Mouse (Mus musculus): ENCODE data around the gene 1600002K03Rik. TPM values are rescaled to one million over a fixed set of nuclear protein-coding genes. Genes with fewer than 3 reads are reported as not detected.

1600002K03Rik gene
- polyA plus RNA-seq, 1 experiment from 2014 or later: 10.3 TPM

- Histone ChIP-seq H3K4me3 (ENCODE audit: low read length) (peak overlapping the region; percentile 89), H3K36me3 (ENCODE audit: control insufficient read depth, insufficient read depth, low read length) (peaks cover 29% of the 10 kb centered on the region), H3K27me3 (ENCODE audit: control insufficient read depth, insufficient read depth, low read length) (no peaks in the 10 kb centered on the region), H3K9me3 (ENCODE audit: control insufficient read depth, low read length) (no peaks in the 10 kb centered on the region), H3K9ac (ENCODE audit: low read depth, low read length) (peak overlapping the region; percentile 99), H3K27ac (ENCODE audit: low read depth, low read length) (0 out of 2 replicates have a peak overlapping the region, but pooled peaks have one; percentile 99), H3K4me2 (replicated peaks; ENCODE audit: low read depth, low read length) (peak overlapping the region; percentile 58), H3K4me1 (ENCODE audit: control insufficient read depth, insufficient read depth, low read length) (peaks cover 47% of the 10 kb centered on the region)
- ATAC-seq (ENCODE audit: low FRiP score, low TSS enrichment): no peak
- 68% methylated on average over 1 of the region's 1 CpGs for WGBS
Measured at GRCm38 (mm10) chr10:80169070-80169469, 3.7 kb upstream of the 1600002K03Rik start.

- WGBS: 90% methylated on average over 7 of the region's 7 CpGs
- Histone ChIP-seq H3K4me3 (ENCODE audit: low read length) (no peak overlapping the region), H3K27me3 (ENCODE audit: control insufficient read depth, insufficient read depth, low read length) (no peaks in the 10 kb centered on the region), H3K4me2 (replicated peaks; ENCODE audit: low read depth, low read length) (no peak overlapping the region), H3K4me1 (ENCODE audit: control insufficient read depth, insufficient read depth, low read length) (peaks cover 41% of the 10 kb centered on the region), H3K36me3 (ENCODE audit: control insufficient read depth, insufficient read depth, low read length) (peaks cover 31% of the 10 kb centered on the region), H3K9me3 (ENCODE audit: control insufficient read depth, low read length) (no peaks in the 10 kb centered on the region), H3K27ac (ENCODE audit: low read depth, low read length) (no peak overlapping the region), H3K9ac (ENCODE audit: low read depth, low read length) (no peak overlapping the region)
- no peak for ATAC-seq (ENCODE audit: low FRiP score, low TSS enrichment)
Measured at GRCm38 (mm10) chr10:80169651-80170050, 3.1 kb upstream of the 1600002K03Rik start.

- Histone ChIP-seq H3K27ac (ENCODE audit: low read depth, low read length) (no peak overlapping the region), H3K4me2 (replicated peaks; ENCODE audit: low read depth, low read length) (no peak overlapping the region), H3K4me3 (ENCODE audit: low read length) (no peak overlapping the region), H3K27me3 (ENCODE audit: control insufficient read depth, insufficient read depth, low read length) (no peaks in the 10 kb centered on the region), H3K9ac (ENCODE audit: low read depth, low read length) (no peak overlapping the region), H3K4me1 (ENCODE audit: control insufficient read depth, insufficient read depth, low read length) (peaks cover 40% of the 10 kb centered on the region), H3K9me3 (ENCODE audit: control insufficient read depth, low read length) (no peaks in the 10 kb centered on the region), H3K36me3 (ENCODE audit: control insufficient read depth, insufficient read depth, low read length) (peaks cover 33% of the 10 kb centered on the region)
- ATAC-seq (ENCODE audit: low FRiP score, low TSS enrichment): no peak
- 95% methylated on average over 16 of the region's 16 CpGs for WGBS
Measured at GRCm38 (mm10) chr10:80170052-80170451, 2.7 kb upstream of the 1600002K03Rik start.

- peaks cover 35% of the 10 kb centered on the region for H3K4me1 ChIP-seq (ENCODE audit: control insufficient read depth, insufficient read depth, low read length)
- 78% methylated on average over 19 of the region's 19 CpGs for WGBS
- no peak for ATAC-seq (ENCODE audit: low FRiP score, low TSS enrichment)
- no peak overlapping the region for H3K27ac ChIP-seq (ENCODE audit: low read depth, low read length)
- H3K9me3 ChIP-seq (ENCODE audit: control insufficient read depth, low read length): no peaks in the 10 kb centered on the region
- H3K4me3 ChIP-seq (ENCODE audit: low read length): peak overlapping the region; percentile 7; the same call in 1 of the 2 replicates
- no peak overlapping the region for H3K4me2 ChIP-seq (replicated peaks; ENCODE audit: low read depth, low read length)
- peaks cover 33% of the 10 kb centered on the region for H3K36me3 ChIP-seq (ENCODE audit: control insufficient read depth, insufficient read depth, low read length)
- H3K27me3 ChIP-seq (ENCODE audit: control insufficient read depth, insufficient read depth, low read length): no peaks in the 10 kb centered on the region
- no peak overlapping the region for H3K9ac ChIP-seq (ENCODE audit: low read depth, low read length)
Measured at GRCm38 (mm10) chr10:80170601-80171021, 2.1 kb upstream of the 1600002K03Rik start.

- Histone ChIP-seq H3K27ac (ENCODE audit: low read depth, low read length) (no peak overlapping the region), H3K9ac (ENCODE audit: low read depth, low read length) (no peak overlapping the region), H3K36me3 (ENCODE audit: control insufficient read depth, insufficient read depth, low read length) (peaks cover 33% of the 10 kb centered on the region), H3K27me3 (ENCODE audit: control insufficient read depth, insufficient read depth, low read length) (no peaks in the 10 kb centered on the region), H3K4me3 (ENCODE audit: low read length) (0 out of 2 replicates have a peak overlapping the region, but pooled peaks have one; percentile 7), H3K4me1 (ENCODE audit: control insufficient read depth, insufficient read depth, low read length) (peaks cover 32% of the 10 kb centered on the region), H3K4me2 (replicated peaks; ENCODE audit: low read depth, low read length) (no peak overlapping the region), H3K9me3 (ENCODE audit: control insufficient read depth, low read length) (no peaks in the 10 kb centered on the region)
- WGBS: 91% methylated on average over 15 of the region's 15 CpGs
- no peak for ATAC-seq (ENCODE audit: low FRiP score, low TSS enrichment)
Measured at GRCm38 (mm10) chr10:80171252-80171651, 1.5 kb upstream of the 1600002K03Rik start.

GRCm38 (mm10) chr10:80171760-80172526 lies 801 bp upstream of the 1600002K03Rik start:
- no peak for ATAC-seq (ENCODE audit: low FRiP score, low TSS enrichment)
- 81% methylated on average over 45 of the region's 45 CpGs for WGBS
- Histone ChIP-seq H3K4me3 (ENCODE audit: low read length) (peak overlapping the region; percentile 55; the same call in 1 of the 2 replicates), H3K4me2 (replicated peaks; ENCODE audit: low read depth, low read length) (peak overlapping the region; percentile 57; the same call in 1 of the 2 replicates), H3K9ac (ENCODE audit: low read depth, low read length) (peak overlapping the region; percentile 57; the same call in 1 of the 2 replicates), H3K9me3 (ENCODE audit: control insufficient read depth, low read length) (no peaks in the 10 kb centered on the region), H3K27me3 (ENCODE audit: control insufficient read depth, insufficient read depth, low read length) (no peaks in the 10 kb centered on the region), H3K4me1 (ENCODE audit: control insufficient read depth, insufficient read depth, low read length) (peaks cover 25% of the 10 kb centered on the region), H3K27ac (ENCODE audit: low read depth, low read length) (peak overlapping the region; percentile 79; the same call in 1 of the 2 replicates), H3K36me3 (ENCODE audit: control insufficient read depth, insufficient read depth, low read length) (peaks cover 33% of the 10 kb centered on the region)

- H3K27ac ChIP-seq (ENCODE audit: low read depth, low read length): no peak overlapping the region; the same call in 1 of the 2 replicates
- ATAC-seq (ENCODE audit: low FRiP score, low TSS enrichment): no peak
Measured at GRCm38 (mm10) chr10:80173358-80173757, 614 bp downstream of the 1600002K03Rik start.

GRCm38 (mm10) chr10:80173955-80174640 lies 1.4 kb downstream of the 1600002K03Rik start:
- no peaks in the 10 kb centered on the region; the same call in 1 of the 2 replicates for H3K27me3 ChIP-seq (ENCODE audit: control insufficient read depth, insufficient read depth, low read length)
- no peak overlapping the region for H3K9ac ChIP-seq (ENCODE audit: low read depth, low read length)
- peaks cover 33% of the 10 kb centered on the region for H3K36me3 ChIP-seq (ENCODE audit: control insufficient read depth, insufficient read depth, low read length)
- H3K9me3 ChIP-seq (ENCODE audit: control insufficient read depth, low read length): no peaks in the 10 kb centered on the region
- H3K27ac ChIP-seq (ENCODE audit: low read depth, low read length): no peak overlapping the region
- WGBS: 86% methylated on average over 10 of the region's 10 CpGs
- no peak for ATAC-seq (ENCODE audit: low FRiP score, low TSS enrichment)
- H3K4me2 ChIP-seq (replicated peaks; ENCODE audit: low read depth, low read length): no peak overlapping the region
- H3K4me1 ChIP-seq (ENCODE audit: control insufficient read depth, insufficient read depth, low read length): peaks cover 19% of the 10 kb centered on the region
- no peak overlapping the region for H3K4me3 ChIP-seq (ENCODE audit: low read length)

More at GRCm38 (mm10) chr10:80173358-80173757, 614 bp downstream of the 1600002K03Rik start:
- Histone ChIP-seq H3K9me3 (ENCODE audit: control insufficient read depth, low read length) (no peaks in the 10 kb centered on the region), H3K4me3 (ENCODE audit: low read length) (peak overlapping the region; percentile 55), H3K4me1 (ENCODE audit: control insufficient read depth, insufficient read depth, low read length) (peaks cover 24% of the 10 kb centered on the region), H3K4me2 (replicated peaks; ENCODE audit: low read depth, low read length) (peak overlapping the region; percentile 57), H3K27me3 (ENCODE audit: control insufficient read depth, insufficient read depth, low read length) (no peaks in the 10 kb centered on the region), H3K9ac (ENCODE audit: low read depth, low read length) (peak overlapping the region; percentile 44; the same call in 1 of the 2 replicates), H3K36me3 (ENCODE audit: control insufficient read depth, insufficient read depth, low read length) (peaks cover 33% of the 10 kb centered on the region)
- 13% methylated on average over 11 of the region's 11 CpGs for WGBS

All from kidney, embryonic 14.5 days (tissue).